Mouse (Mus musculus) limb, embryonic 15.5 days (tissue): ENCODE results near the gene Selenom. TPM values are rescaled to one million over a fixed set of nuclear protein-coding genes. Genes with fewer than 3 reads are reported as not detected.

ENCODE experiments used
- ATAC-seq: fragments of 200-750 bp; cut with Nextera tagmentation; 2 replicates; pipeline ENCODE4 v1.8.0; 2017; ENCODE audit warnings: low read depth, moderate TSS enrichment; ENCODE audit not compliant: insufficient number of reproducible peaks, low FRiP score, low TSS enrichment
- H3K27ac ChIP-seq: fragments of 300-500 bp; sonication (generic); 2 replicates; pipeline ENCODE4 v1.5.1; 2015; ENCODE audit warnings: moderate library complexity, mild to moderate bottlenecking, inconsistent platforms
- H3K27me3 ChIP-seq: fragments of 300-500 bp; sonication (generic); 2 replicates; pipeline ENCODE4 v1.6.1; 2015; ENCODE audit warnings: inconsistent platforms
- H3K36me3 ChIP-seq: fragments of 300-500 bp; sonication (generic); 2 replicates; pipeline ENCODE4 v1.6.1; 2015; ENCODE audit warnings: inconsistent platforms
- H3K4me1 ChIP-seq: fragments of 300-500 bp; sonication (generic); 2 replicates; pipeline ENCODE4 v1.6.1; 2015; ENCODE audit warnings: inconsistent platforms
- H3K4me2 ChIP-seq: fragments of 300-500 bp; sonication (generic); 2 replicates; pipeline ENCODE4 v1.6.1; 2015; ENCODE audit warnings: mild to moderate bottlenecking, inconsistent platforms
- H3K4me3 ChIP-seq: fragments of 300-500 bp; sonication (generic); 2 replicates; pipeline ENCODE4 v1.5.1; 2015; ENCODE audit warnings: mild to moderate bottlenecking, inconsistent platforms
- H3K9ac ChIP-seq: fragments of 300-500 bp; sonication (generic); 2 replicates; pipeline ENCODE4 v1.6.1; 2015; ENCODE audit warnings: inconsistent platforms
- H3K9me3 ChIP-seq: fragments of 300-500 bp; sonication (generic); 2 replicates; pipeline ENCODE4 v1.6.1; 2016; ENCODE audit warnings: inconsistent platforms
- WGBS: fragments of 180-500 bp; shearing (Covaris S2); methylation state at CpG from one replicate; pipeline ENCODE4 v1.1.7; 2015; 5-methylcytosine and 5-hydroxymethylcytosine counted together
- polyA plus RNA-seq: library from polyadenylated mRNA; unstranded; fragments of >200 nt; fragmentation: Nextera tagmentation; extraction: Ambion mirVana; gene quantifications from 2 replicates; pipeline ENCODE4 v1.2.1, GENCODE M21; 2015

Gene Selenom
- 215 and 226 TPM in 2 replicates for polyA plus RNA-seq

- Histone ChIP-seq H3K27me3 (peaks cover 4% of the 10 kb centered on the region; the same call in 1 of the 2 replicates), H3K4me3 (peak within 1 kb of the TSS; percentile 55), H3K27ac (peak within 1 kb of the TSS; percentile 79), H3K9me3 (no peaks in the 10 kb centered on the region), H3K36me3 (peaks cover 6% of the 10 kb centered on the region; the same call in 1 of the 2 replicates), H3K9ac (peak within 1 kb of the TSS; percentile 46), H3K4me1 (peaks cover 35% of the 10 kb centered on the region), H3K4me2 (peak within 1 kb of the TSS; percentile 60)
- peak; percentile 80 for ATAC-seq
- WGBS, result under 1% methylated on average over 26 of the region's 26 CpGs
Measured at GRCm38 (mm10) chr11:3514529-3515054, at the start of gene Selenom. Gene Selenom, plus strand, starts transcription at chr11:3514684.

GRCm38 (mm10) chr11:3471448-3471850 is 43.0 kb upstream of the Selenom start:
- ATAC-seq, result no peak

GRCm38 (mm10) chr11:3472484-3472883 is 42.0 kb upstream of the Selenom start:
- Histone ChIP-seq H3K9ac (no peak overlapping the region), H3K4me1 (no peaks in the 10 kb centered on the region)
- 0 out of 2 replicates have a peak, but pooled peaks have one; percentile 58 for ATAC-seq

More at GRCm38 (mm10) chr11:3471448-3471850, 43.0 kb upstream of the Selenom start:
- no peaks in the 10 kb centered on the region for H3K4me1 ChIP-seq
- no peaks in the 10 kb centered on the region for H3K9me3 ChIP-seq
- no peaks in the 10 kb centered on the region for H3K36me3 ChIP-seq
- no peaks in the 10 kb centered on the region for H3K27me3 ChIP-seq
- no peak overlapping the region for H3K9ac ChIP-seq
- WGBS, result 17% methylated on average over 11 of the region's 11 CpGs
- no peak overlapping the region for H3K4me3 ChIP-seq
- no peak overlapping the region for H3K4me2 ChIP-seq
- H3K27ac ChIP-seq, result no peak overlapping the region

GRCm38 (mm10) chr11:3474480-3475115 is 39.9 kb upstream of the Selenom start:
- Histone ChIP-seq H3K4me2 (no peak overlapping the region), H3K27me3 (no peaks in the 10 kb centered on the region), H3K36me3 (no peaks in the 10 kb centered on the region), H3K9ac (no peak overlapping the region), H3K9me3 (no peaks in the 10 kb centered on the region), H3K27ac (no peak overlapping the region), H3K4me1 (no peaks in the 10 kb centered on the region), H3K4me3 (no peak overlapping the region)
- 79% methylated on average over 7 of the region's 7 CpGs for WGBS
- no peak for ATAC-seq

More at GRCm38 (mm10) chr11:3472484-3472883, 42.0 kb upstream of the Selenom start:
- no peaks in the 10 kb centered on the region for H3K27me3 ChIP-seq
- H3K9me3 ChIP-seq, result no peaks in the 10 kb centered on the region
- WGBS, result 28% methylated on average over 1 of the region's 1 CpGs
- H3K27ac ChIP-seq, result no peak overlapping the region
- no peak overlapping the region for H3K4me2 ChIP-seq
- H3K36me3 ChIP-seq, result no peaks in the 10 kb centered on the region
- no peak overlapping the region for H3K4me3 ChIP-seq

- Histone ChIP-seq H3K4me1 (no peaks in the 10 kb centered on the region), H3K9ac (no peak overlapping the region), H3K36me3 (no peaks in the 10 kb centered on the region), H3K9me3 (no peaks in the 10 kb centered on the region), H3K27ac (no peak overlapping the region), H3K4me2 (no peak overlapping the region), H3K27me3 (no peaks in the 10 kb centered on the region), H3K4me3 (no peak overlapping the region)
- no peak for ATAC-seq
Measured at GRCm38 (mm10) chr11:3475489-3475888, 39.0 kb upstream of the Selenom start.

GRCm38 (mm10) chr11:3483980-3484642 is 30.4 kb upstream of the Selenom start:
- ATAC-seq, result no peak
- WGBS, result 43% methylated on average over 11 of the region's 11 CpGs

GRCm38 (mm10) chr11:3486349-3486748 is 28.1 kb upstream of the Selenom start:
- H3K36me3 ChIP-seq, result no peaks in the 10 kb centered on the region
- H3K4me2 ChIP-seq, result no peak overlapping the region
- H3K4me3 ChIP-seq, result no peak overlapping the region
- 69% methylated on average over 7 of the region's 7 CpGs for WGBS
- peaks cover 17% of the 10 kb centered on the region for H3K4me1 ChIP-seq
- H3K27me3 ChIP-seq, result no peaks in the 10 kb centered on the region
- H3K9ac ChIP-seq, result no peak overlapping the region
- no peak for ATAC-seq
- H3K9me3 ChIP-seq, result no peaks in the 10 kb centered on the region
- no peak overlapping the region for H3K27ac ChIP-seq

More at GRCm38 (mm10) chr11:3483980-3484642, 30.4 kb upstream of the Selenom start:
- no peaks in the 10 kb centered on the region for H3K36me3 ChIP-seq
- H3K4me2 ChIP-seq, result no peak overlapping the region
- no peaks in the 10 kb centered on the region for H3K9me3 ChIP-seq
- H3K9ac ChIP-seq, result no peak overlapping the region
- H3K4me3 ChIP-seq, result no peak overlapping the region
- H3K27ac ChIP-seq, result 0 out of 2 replicates have a peak overlapping the region, but pooled peaks have one; percentile 22
- peaks cover 17% of the 10 kb centered on the region for H3K4me1 ChIP-seq
- H3K27me3 ChIP-seq, result no peaks in the 10 kb centered on the region

GRCm38 (mm10) chr11:3487952-3488570 is 26.4 kb upstream of the Selenom start, which contains the start of gene Pla2g3:
Gene Pla2g3, plus strand, starts transcription at chr11:3488284.
- no peak for ATAC-seq

GRCm38 (mm10) chr11:3489036-3489435 is 25.4 kb upstream of the Selenom start:
- Histone ChIP-seq H3K27ac (no peak overlapping the region), H3K4me3 (no peak overlapping the region), H3K4me2 (no peak overlapping the region), H3K9ac (no peak overlapping the region), H3K27me3 (no peaks in the 10 kb centered on the region), H3K9me3 (no peaks in the 10 kb centered on the region), H3K4me1 (peaks cover 12% of the 10 kb centered on the region), H3K36me3 (no peaks in the 10 kb centered on the region)
- WGBS, result 77% methylated on average over 5 of the region's 5 CpGs
- ATAC-seq, result no peak

More at GRCm38 (mm10) chr11:3487952-3488570, 26.4 kb upstream of the Selenom start, which contains the start of gene Pla2g3:
- Histone ChIP-seq H3K4me1 (peaks cover 17% of the 10 kb centered on the region), H3K4me2 (no peak within 1 kb of the TSS), H3K4me3 (no peak within 1 kb of the TSS), H3K9me3 (no peaks in the 10 kb centered on the region), H3K36me3 (no peaks in the 10 kb centered on the region), H3K27me3 (no peaks in the 10 kb centered on the region), H3K9ac (no peak within 1 kb of the TSS), H3K27ac (no peak within 1 kb of the TSS)
- WGBS, result 16% methylated on average over 11 of the region's 11 CpGs

GRCm38 (mm10) chr11:3492748-3493147 is 21.7 kb upstream of the Selenom start:
- Histone ChIP-seq H3K36me3 (no peaks in the 10 kb centered on the region), H3K9me3 (no peaks in the 10 kb centered on the region), H3K4me1 (peaks cover 9% of the 10 kb centered on the region; the same call in 1 of the 2 replicates), H3K4me3 (no peak overlapping the region), H3K4me2 (no peak overlapping the region), H3K27ac (no peak overlapping the region), H3K27me3 (no peaks in the 10 kb centered on the region), H3K9ac (no peak overlapping the region)
- no peak for ATAC-seq
- 54% methylated on average over 4 of the region's 4 CpGs for WGBS

GRCm38 (mm10) chr11:3494857-3495256 is 19.6 kb upstream of the Selenom start:
- ATAC-seq, result no peak
- Histone ChIP-seq H3K4me3 (no peak overlapping the region), H3K9me3 (no peaks in the 10 kb centered on the region), H3K36me3 (no peaks in the 10 kb centered on the region), H3K4me1 (0 out of 2 replicates have a peak, but pooled peaks cover 3% of the 10 kb centered on the region), H3K4me2 (no peak overlapping the region), H3K27ac (no peak overlapping the region), H3K9ac (no peak overlapping the region), H3K27me3 (no peaks in the 10 kb centered on the region)
- 80% methylated on average over 17 of the region's 17 CpGs for WGBS
